Mouse (Mus musculus): ENCODE data around the gene Srms. TPM values are rescaled to one million over a fixed set of nuclear protein-coding genes. Genes with fewer than 3 reads are reported as not detected.

Gene Srms
- polyA plus RNA-seq, 1 experiment from 2014 or later, result 1.7 TPM

GRCm38 (mm10) chr2:181158471-181158870, 54.5 kb downstream of the Srms start:
- 89% methylated on average over 2 of the region's 2 CpGs for WGBS
- ATAC-seq (ENCODE audit: low FRiP score, low TSS enrichment) (no peak), DNase-seq (ENCODE audit: low spot score) (no peak)
- 0 out of 2 replicates have a peak, but pooled peaks cover 2% of the 10 kb centered on the region for H3K27me3 ChIP-seq (ENCODE audit: control insufficient read depth, insufficient read depth, low read length)
- no peak overlapping the region for H3K4me3 ChIP-seq (ENCODE audit: low read depth, low read length)
- TF ChIP-seq EP300 (optimal IDR thresholded peaks at IDR 0.05) (no peak), CTCF (IDR thresholded peaks at IDR 0.05; ENCODE audit: low read depth) (no peak)
- H3K4me1 ChIP-seq (replicated peaks; ENCODE audit: control insufficient read depth, insufficient read depth), result no peaks in the 10 kb centered on the region
- no peak overlapping the region for H3K27ac ChIP-seq (replicated peaks)
- no peaks in the 10 kb centered on the region for H3K36me3 ChIP-seq (ENCODE audit: control insufficient read depth, insufficient read depth, low read length)
- no peaks in the 10 kb centered on the region for H3K9me3 ChIP-seq (ENCODE audit: control insufficient read depth, low read length)
- no peak overlapping the region for H3K9ac ChIP-seq (ENCODE audit: low read length)
- H3K4me2 ChIP-seq (replicated peaks; ENCODE audit: low read depth), result no peak overlapping the region

- H3K27ac ChIP-seq (replicated peaks), result no peak overlapping the region
- ATAC-seq (ENCODE audit: low FRiP score, low TSS enrichment) (no peak), DNase-seq (ENCODE audit: low spot score) (no peak)
- no peak overlapping the region for H3K9ac ChIP-seq (ENCODE audit: low read length)
- no peaks in the 10 kb centered on the region for H3K9me3 ChIP-seq (ENCODE audit: control insufficient read depth, low read length)
- H3K4me3 ChIP-seq (ENCODE audit: low read depth, low read length), result no peak overlapping the region
- H3K4me1 ChIP-seq (replicated peaks; ENCODE audit: control insufficient read depth, insufficient read depth), result no peaks in the 10 kb centered on the region
- WGBS, result 66% methylated on average over 6 of the region's 6 CpGs
- no peaks in the 10 kb centered on the region for H3K36me3 ChIP-seq (ENCODE audit: control insufficient read depth, insufficient read depth, low read length)
- H3K4me2 ChIP-seq (replicated peaks; ENCODE audit: low read depth), result no peak overlapping the region
- H3K27me3 ChIP-seq (ENCODE audit: control insufficient read depth, insufficient read depth, low read length), result 0 out of 2 replicates have a peak, but pooled peaks cover 2% of the 10 kb centered on the region
- no peak for TF ChIP-seq CTCF (IDR thresholded peaks at IDR 0.05; ENCODE audit: low read depth)
- TF ChIP-seq EP300 (optimal IDR thresholded peaks at IDR 0.05), result no peak
Observed at GRCm38 (mm10) chr2:181157716-181158302, 55.2 kb downstream of the Srms start.

- TF ChIP-seq CTCF (IDR thresholded peaks at IDR 0.05; ENCODE audit: low read depth), result no peak
- TF ChIP-seq EP300 (optimal IDR thresholded peaks at IDR 0.05), result no peak
- Histone ChIP-seq H3K9ac (ENCODE audit: low read length) (no peak overlapping the region), H3K4me2 (replicated peaks; ENCODE audit: low read depth) (no peak overlapping the region), H3K4me1 (replicated peaks; ENCODE audit: control insufficient read depth, insufficient read depth) (no peaks in the 10 kb centered on the region), H3K27ac (replicated peaks) (no peak overlapping the region), H3K36me3 (ENCODE audit: control insufficient read depth, insufficient read depth, low read length) (no peaks in the 10 kb centered on the region), H3K9me3 (ENCODE audit: control insufficient read depth, low read length) (no peaks in the 10 kb centered on the region), H3K4me3 (ENCODE audit: low read depth, low read length) (no peak overlapping the region), H3K27me3 (ENCODE audit: control insufficient read depth, insufficient read depth, low read length) (0 out of 2 replicates have a peak, but pooled peaks cover 2% of the 10 kb centered on the region)
- WGBS, result 84% methylated on average over 4 of the region's 4 CpGs
- no peak for DNase-seq (ENCODE audit: low spot score)
- no peak for ATAC-seq (ENCODE audit: low FRiP score, low TSS enrichment)
Observed at GRCm38 (mm10) chr2:181157180-181157579, 55.8 kb downstream of the Srms start.

- H3K27ac ChIP-seq (replicated peaks), result no peak within 1 kb of the TSS
- H3K4me1 ChIP-seq (replicated peaks; ENCODE audit: control insufficient read depth, insufficient read depth), result no peaks in the 10 kb centered on the region
- H3K9me3 ChIP-seq (ENCODE audit: control insufficient read depth, low read length), result no peaks in the 10 kb centered on the region
- 0 out of 2 replicates have a peak, but pooled peaks cover 2% of the 10 kb centered on the region for H3K27me3 ChIP-seq (ENCODE audit: control insufficient read depth, insufficient read depth, low read length)
- H3K4me2 ChIP-seq (replicated peaks; ENCODE audit: low read depth), result 0 out of 2 replicates have a peak within 1 kb of the TSS, but pooled peaks have one; percentile 11
- ATAC-seq (ENCODE audit: low FRiP score, low TSS enrichment) (no peak; the same call in 1 of the 2 replicates), DNase-seq (ENCODE audit: low spot score) (no peak)
- no peaks in the 10 kb centered on the region for H3K36me3 ChIP-seq (ENCODE audit: control insufficient read depth, insufficient read depth, low read length)
- WGBS, result 4% methylated on average over 53 of the region's 55 CpGs
- TF ChIP-seq CTCF (IDR thresholded peaks at IDR 0.05; ENCODE audit: low read depth), result no peak
- TF ChIP-seq EP300 (optimal IDR thresholded peaks at IDR 0.05), result no peak
- no peak within 1 kb of the TSS for H3K9ac ChIP-seq (ENCODE audit: low read length)
- no peak within 1 kb of the TSS for H3K4me3 ChIP-seq (ENCODE audit: low read depth, low read length)
Observed at GRCm38 (mm10) chr2:181156248-181157121, 56.5 kb downstream of the Srms start, which contains the start of gene Eef1a2. Gene Eef1a2 (minus strand): TSS chr2:181157014.

- Histone ChIP-seq H3K4me1 (replicated peaks; ENCODE audit: control insufficient read depth, insufficient read depth) (no peaks in the 10 kb centered on the region), H3K4me2 (replicated peaks; ENCODE audit: low read depth) (no peak overlapping the region), H3K27ac (replicated peaks) (no peak overlapping the region), H3K27me3 (ENCODE audit: control insufficient read depth, insufficient read depth, low read length) (0 out of 2 replicates have a peak, but pooled peaks cover 2% of the 10 kb centered on the region), H3K4me3 (ENCODE audit: low read depth, low read length) (no peak overlapping the region), H3K9ac (ENCODE audit: low read length) (no peak overlapping the region), H3K36me3 (ENCODE audit: control insufficient read depth, insufficient read depth, low read length) (no peaks in the 10 kb centered on the region), H3K9me3 (ENCODE audit: control insufficient read depth, low read length) (no peaks in the 10 kb centered on the region)
- no peak for DNase-seq (ENCODE audit: low spot score)
- TF ChIP-seq CTCF (IDR thresholded peaks at IDR 0.05; ENCODE audit: low read depth), result no peak
- TF ChIP-seq EP300 (optimal IDR thresholded peaks at IDR 0.05), result no peak
- 70% methylated on average over 4 of the region's 4 CpGs for WGBS
- ATAC-seq (ENCODE audit: low FRiP score, low TSS enrichment), result no peak
Observed at GRCm38 (mm10) chr2:181155801-181156200, 57.2 kb downstream of the Srms start.

Other genes with a start within 250 kb of the Srms start
- gene Arfgap1, start 246.0 kb downstream of the Srms start, polyA plus RNA-seq (2015; fragmentation: Nextera tagmentation; extraction: Ambion mirVana), result 45.1 and 45.2 TPM in 2 replicates
- 0.98 and 1.3 TPM in 2 replicates for gene Col20a1, start 226.7 kb downstream of the Srms start, polyA plus RNA-seq (2015; fragmentation: Nextera tagmentation; extraction: Ambion mirVana)
- 0.18 and 0.22 TPM in 2 replicates for gene Chrna4, start 169.6 kb downstream of the Srms start, polyA plus RNA-seq (2015; fragmentation: Nextera tagmentation; extraction: Ambion mirVana)
- 0.42 and 0.59 TPM in 2 replicates for gene Kcnq2, start 77.9 kb downstream of the Srms start, polyA plus RNA-seq (2015; fragmentation: Nextera tagmentation; extraction: Ambion mirVana)
- 0.40 and 0.42 TPM in 2 replicates for gene Eef1a2, start 56.2 kb downstream of the Srms start, polyA plus RNA-seq (2015; fragmentation: Nextera tagmentation; extraction: Ambion mirVana)
- 294 and 310 TPM in 2 replicates for gene Ppdpf, start 25.9 kb downstream of the Srms start, polyA plus RNA-seq (2015; fragmentation: Nextera tagmentation; extraction: Ambion mirVana)
- 5.8 and 5.9 TPM in 2 replicates for gene Ptk6, start 10.4 kb downstream of the Srms start, polyA plus RNA-seq (2015; fragmentation: Nextera tagmentation; extraction: Ambion mirVana)
- 0.36 and 0.45 TPM in 2 replicates for gene Fndc11, start 6.8 kb upstream of the Srms start, polyA plus RNA-seq (2015; fragmentation: Nextera tagmentation; extraction: Ambion mirVana)
- gene Helz2, start 28.8 kb upstream of the Srms start, polyA plus RNA-seq (2015; fragmentation: Nextera tagmentation; extraction: Ambion mirVana), result 1.6 and 1.7 TPM in 2 replicates
- 4.9 and 5.5 TPM in 2 replicates for gene Gmeb2, start 74.8 kb upstream of the Srms start, polyA plus RNA-seq (2015; fragmentation: Nextera tagmentation; extraction: Ambion mirVana)
- 26.3 and 28.9 TPM in 2 replicates for gene Stmn3, start 101.3 kb upstream of the Srms start, polyA plus RNA-seq (2015; fragmentation: Nextera tagmentation; extraction: Ambion mirVana)
- gene Rtel1, start 106.6 kb upstream of the Srms start, polyA plus RNA-seq (2015; fragmentation: Nextera tagmentation; extraction: Ambion mirVana), result 9.0 and 9.3 TPM in 2 replicates
- 15.5 and 18.2 TPM in 2 replicates for gene Zgpat, start 151.7 kb upstream of the Srms start, polyA plus RNA-seq (2015; fragmentation: Nextera tagmentation; extraction: Ambion mirVana)
- gene Arfrp1, start 152.2 kb upstream of the Srms start, polyA plus RNA-seq (2015; fragmentation: Nextera tagmentation; extraction: Ambion mirVana), result 30.1 and 33.7 TPM in 2 replicates
- gene Lime1, start 166.9 kb upstream of the Srms start, polyA plus RNA-seq (2015; fragmentation: Nextera tagmentation; extraction: Ambion mirVana), result 8.3 and 8.8 TPM in 2 replicates
- gene Zbtb46, start 246.2 kb upstream of the Srms start, polyA plus RNA-seq (2015; fragmentation: Nextera tagmentation; extraction: Ambion mirVana), result 2.4 TPM in 2 replicates